Mouse (Mus musculus) adrenal gland, adult 2 months (tissue): ENCODE data around the gene Vmn2r44. TPM values are rescaled to one million over a fixed set of nuclear protein-coding genes. Genes with fewer than 3 reads are reported as not detected.
A peak's percentile ranks its signal among the peaks of the same experiment; 100 is the strongest.
"Not testable (repeated sequence)": the region's sequence is repeated elsewhere in the genome, so short reads cannot be mapped to it uniquely, and the experiment has no call there.

ENCODE experiments used
- DNase-seq: peaks from one replicate; pipeline ENCODE4 v3.0.0; 2021
- long read RNA-seq: library from polyadenylated mRNA; stranded (forward); transcript quantifications from one replicate; pipeline ENCODE4 v2.0.0, GENCODE M21; 2021
- polyA plus RNA-seq: library from polyadenylated mRNA; depleted of rRNA; stranded (reverse); fragments of >200 nt; gene quantifications from 2 replicates; pipeline ENCODE4 v1.2.3, GENCODE M21; 2012; rRNA removed
- total RNA-seq, 2 experiments: library from RNA; stranded (reverse); gene quantifications; 2 replicates each; pipeline ENCODE4 v1.2.3; 2021

The Vmn2r44 gene
- not detected for total RNA-seq
- not detected in 2 replicates for polyA plus RNA-seq
- long read RNA-seq: 0 reads

DNA sequence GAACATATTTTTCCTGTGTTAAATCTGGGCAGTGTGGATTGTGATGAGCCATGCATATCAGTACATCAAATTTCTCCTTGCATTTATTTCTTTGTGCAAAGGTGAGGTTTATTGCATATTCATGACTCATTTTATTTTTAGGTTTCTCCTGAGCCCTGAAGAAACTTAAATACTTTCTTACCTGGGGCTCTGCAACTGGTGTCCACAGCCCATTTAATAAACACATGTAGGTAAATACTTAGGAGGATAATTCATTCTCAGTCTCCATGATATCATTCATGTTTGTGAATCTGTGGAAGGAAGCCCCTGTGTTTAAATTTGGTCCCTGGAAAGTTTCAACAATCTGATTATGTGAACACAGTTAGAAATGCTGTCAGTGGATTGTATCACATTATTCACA lies at the start of gene Vmn2r44:
TSS of gene Vmn2r44 (minus strand) at position 101 of the 400 bp plus-strand sequence.
- DNase-seq: not testable (repeated sequence)

GRCm38 (mm10) chr7:8357879-8358278 lies 25.3 kb downstream of the Vmn2r44 start:
- peak; percentile 38 for DNase-seq

Other genes starting within 250 kb of the Vmn2r44 start
- gene Vmn2r41, start 221.7 kb downstream of the Vmn2r44 start, total RNA-seq: not detected
- gene Vmn2r41, start 221.7 kb downstream of the Vmn2r44 start, polyA plus RNA-seq: not detected in 2 replicates
- gene Vmn2r42, start 183.0 kb downstream of the Vmn2r44 start, total RNA-seq: not detected
- not detected in 2 replicates for gene Vmn2r42, start 183.0 kb downstream of the Vmn2r44 start, polyA plus RNA-seq
- gene Vmn2r43, start 122.7 kb downstream of the Vmn2r44 start, total RNA-seq: not detected
- not detected in 2 replicates for gene Vmn2r43, start 122.7 kb downstream of the Vmn2r44 start, polyA plus RNA-seq
- not detected for gene Vmn2r45, start 105.7 kb upstream of the Vmn2r44 start, total RNA-seq
- gene Vmn2r45, start 105.7 kb upstream of the Vmn2r44 start, polyA plus RNA-seq: not detected in 2 replicates